Comparison of ENCODE assay signal across 21 mouse cellular contexts in genomic region chr17:72936336-72936735, GRCm38 (mm10). TPM values are rescaled to one million over a fixed set of nuclear protein-coding genes. Genes with fewer than 3 reads are reported as not detected.
DNase-seq lines count a peak whose midpoint lies in the region; ATAC-seq and TF ChIP-seq lines count a peak whose summit lies in the region.
"Had no signal": no experiment of that assay in that cellular context is flagged by ENCODE, and none has a peak within 500 bp of the region (broad histone marks: within the 10 kb centered on the region; RNA-seq: fewer than 3 reads in every experiment).

No protein-coding gene starts in this region.

- WGBS in heart, embryonic 13.5 days = 65% methylated on average over 3 of the region's 3 CpGs
- 60% methylated on average over 3 of the region's 3 CpGs for WGBS in lung, postnatal 0 days

- H3K9me3 ChIP-seq in heart, embryonic 13.5 days = peaks cover 4% of the 10 kb centered on the region; the same call in 1 of the 2 replicates
- H3K9me3 ChIP-seq in lung, postnatal 0 days (ENCODE audit: low read length) = no peaks in the 10 kb centered on the region
- H3K9me3 ChIP-seq: liver, embryonic 15.5 days had no signal

- no peak for TF ChIP-seq EP300 in lung, postnatal 0 days (IDR thresholded peaks at IDR 0.05)

- no peak overlapping the region for H3K4me3 ChIP-seq in heart, embryonic 13.5 days
- H3K4me3 ChIP-seq in lung, postnatal 0 days (ENCODE audit: low read depth, low read length) = no peak overlapping the region
- H3K4me3 ChIP-seq: embryonic facial prominence, embryonic 12.5 days; erythroblast, embryonic 14.5 days; forebrain, embryonic 13.5 days; hindbrain, embryonic 10.5 days; liver, embryonic 15.5 days; midbrain, embryonic 12.5 days had no signal

- H3K9ac ChIP-seq in heart, embryonic 13.5 days = 0 out of 2 replicates have a peak overlapping the region, but pooled peaks have one; percentile 74
- H3K9ac ChIP-seq in lung, postnatal 0 days (replicated peaks; ENCODE audit: low read depth) = no peak overlapping the region
- H3K9ac ChIP-seq: embryonic facial prominence, embryonic 12.5 days; forebrain, embryonic 13.5 days; liver, embryonic 15.5 days; midbrain, embryonic 12.5 days had no signal

- DNase-seq in heart, adult 8-10 months (ENCODE audit: low spot score) = no peak
- peak; percentile 34 for DNase-seq in kidney, adult 9 months
- no peak for DNase-seq in kidney, adult 8-10 months
- DNase-seq in lung, postnatal 0 days (ENCODE audit: low spot score) = no peak
- DNase-seq in lung, postnatal 25 days (ENCODE audit: low spot score) = no peak
- DNase-seq in right cerebral cortex, postnatal 25 days = no peak
- DNase-seq: adrenal gland, postnatal 10 days; cerebellum, adult 9-11 months; gastrocnemius, postnatal 10 days; kidney, postnatal 10 days; retina, postnatal 1 day; thymus, postnatal 14 days had no signal

- TF ChIP-seq CTCF in lung, postnatal 0 days (IDR thresholded peaks at IDR 0.05) = no peak

- H3K27me3 ChIP-seq in heart, embryonic 13.5 days (replicated peaks) = no peaks in the 10 kb centered on the region
- H3K27me3 ChIP-seq in lung, postnatal 0 days (replicated peaks; ENCODE audit: insufficient read depth, low read length) = no peaks in the 10 kb centered on the region
- H3K27me3 ChIP-seq: embryonic facial prominence, embryonic 12.5 days; forebrain, embryonic 13.5 days; liver, embryonic 15.5 days; midbrain, embryonic 12.5 days had no signal

- no peak for ATAC-seq in heart, embryonic 13.5 days (ENCODE audit: extremely low read depth, insufficient number of reproducible peaks, low FRiP score, low TSS enrichment)
- no peak for ATAC-seq in lung, postnatal 0 days
- ATAC-seq: forebrain, embryonic 13.5 days; hindbrain, postnatal 0 days had no signal

- peaks cover 93% of the 10 kb centered on the region for H3K4me1 ChIP-seq in heart, embryonic 13.5 days
- 0 out of 2 replicates have a peak, but pooled peaks cover 11% of the 10 kb centered on the region for H3K4me1 ChIP-seq in lung, postnatal 0 days (ENCODE audit: insufficient read depth, low read depth, low read length)
- H3K4me1 ChIP-seq: forebrain, embryonic 13.5 days had no signal

- H3K27ac ChIP-seq in heart, embryonic 13.5 days (replicated peaks) = peak overlapping the region; percentile 85
- H3K27ac ChIP-seq in lung, postnatal 0 days (ENCODE audit: low read length) = 0 out of 2 replicates have a peak overlapping the region, but pooled peaks have one; percentile 14
- H3K27ac ChIP-seq: embryonic facial prominence, embryonic 12.5 days; forebrain, embryonic 13.5 days; hindbrain, embryonic 10.5 days; hindbrain, postnatal 0 days; liver, embryonic 15.5 days had no signal

- H3K36me3 ChIP-seq in heart, embryonic 13.5 days = peaks cover 94% of the 10 kb centered on the region
- 0 out of 2 replicates have a peak, but pooled peaks cover 4% of the 10 kb centered on the region for H3K36me3 ChIP-seq in lung, postnatal 0 days (ENCODE audit: insufficient read depth, low read length)
- H3K36me3 ChIP-seq: G1E; liver, embryonic 15.5 days had no signal

- peak overlapping the region; percentile 42 for H3K4me2 ChIP-seq in heart, embryonic 13.5 days
- no peak overlapping the region for H3K4me2 ChIP-seq in lung, postnatal 0 days (replicated peaks; ENCODE audit: low read depth, low read length)
- H3K4me2 ChIP-seq: embryonic facial prominence, embryonic 12.5 days; forebrain, embryonic 13.5 days; liver, embryonic 15.5 days; midbrain, embryonic 12.5 days had no signal

RNA-seq across cellular contexts. Expression of gene Lbh, which starts 18.2 kb away (rescaled TPM):
- polyA plus RNA-seq in heart, embryonic 13.5 days (2015; fragmentation: Nextera tagmentation; extraction: Ambion mirVana) = 25.6 and 30.8 TPM in 2 replicates
- total RNA-seq in heart, adult 8-10 months (2022) = 100 to 1,000 TPM; 352 to 622 (median 508) TPM
- polyA plus RNA-seq in lung, postnatal 0 days (2015; fragmentation: Nextera tagmentation; extraction: Ambion mirVana) = 16.2 and 19.2 TPM in 2 replicates
